Mouse (Mus musculus): ENCODE measurements at regions not wholly inside any gene's neighbourhood (a gene's known extent, or its start where the extent isn't known, plus 50 kb on each side); places are given as distances from the start of the nearest gene placed in this dataset.

DNA sequence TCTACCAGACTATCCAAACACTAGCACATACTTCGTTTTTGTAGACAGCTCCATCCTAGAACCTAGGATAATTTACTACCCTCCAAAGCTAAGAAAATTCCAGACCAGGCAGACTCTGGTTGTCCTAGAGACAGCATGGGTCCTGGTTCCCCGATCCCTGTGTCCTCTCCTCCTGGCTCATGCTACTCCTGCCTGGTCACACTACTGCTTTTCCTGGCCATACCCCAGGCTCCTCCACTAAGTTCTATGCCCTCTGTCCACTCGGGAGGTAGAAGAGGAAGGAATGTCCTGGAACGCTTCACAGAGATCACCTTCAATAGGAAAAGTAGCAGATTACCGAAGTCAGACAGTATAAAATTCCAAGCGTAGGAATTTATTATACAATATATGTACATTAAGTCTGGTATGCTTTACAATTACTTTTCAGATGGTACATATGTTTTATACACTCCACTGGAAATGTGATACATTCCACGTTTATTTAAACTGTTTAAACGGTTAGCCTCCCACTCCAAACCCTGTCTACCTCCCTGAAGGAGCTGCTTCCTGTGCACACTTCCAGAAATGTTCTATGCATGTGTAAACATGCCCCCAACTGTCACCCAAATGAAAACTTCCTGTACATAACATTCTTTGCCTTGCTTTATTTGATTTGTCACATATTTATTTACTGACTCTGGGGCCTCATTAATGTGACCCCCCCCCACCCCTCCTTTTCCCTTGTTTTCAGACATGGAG, 151.6 kb downstream of the Adamts15 start:
- no peak for DNase-seq

DNA sequence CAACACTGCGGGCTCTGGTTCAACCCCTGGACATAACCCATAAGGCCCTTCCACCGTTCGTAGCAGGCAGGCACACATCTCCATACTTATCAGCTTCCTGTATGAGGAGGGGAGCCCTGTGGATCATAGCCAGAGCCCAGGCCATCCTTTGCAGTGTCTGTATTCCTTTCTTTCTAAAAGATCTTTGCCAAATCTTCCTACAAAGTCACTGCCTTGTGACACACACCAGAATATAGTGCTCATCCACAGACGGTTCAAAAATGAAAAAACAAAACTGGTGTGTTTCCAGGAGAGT, 152.9 kb downstream of the Adamts15 start:
- DNase-seq = no peak

DNA sequence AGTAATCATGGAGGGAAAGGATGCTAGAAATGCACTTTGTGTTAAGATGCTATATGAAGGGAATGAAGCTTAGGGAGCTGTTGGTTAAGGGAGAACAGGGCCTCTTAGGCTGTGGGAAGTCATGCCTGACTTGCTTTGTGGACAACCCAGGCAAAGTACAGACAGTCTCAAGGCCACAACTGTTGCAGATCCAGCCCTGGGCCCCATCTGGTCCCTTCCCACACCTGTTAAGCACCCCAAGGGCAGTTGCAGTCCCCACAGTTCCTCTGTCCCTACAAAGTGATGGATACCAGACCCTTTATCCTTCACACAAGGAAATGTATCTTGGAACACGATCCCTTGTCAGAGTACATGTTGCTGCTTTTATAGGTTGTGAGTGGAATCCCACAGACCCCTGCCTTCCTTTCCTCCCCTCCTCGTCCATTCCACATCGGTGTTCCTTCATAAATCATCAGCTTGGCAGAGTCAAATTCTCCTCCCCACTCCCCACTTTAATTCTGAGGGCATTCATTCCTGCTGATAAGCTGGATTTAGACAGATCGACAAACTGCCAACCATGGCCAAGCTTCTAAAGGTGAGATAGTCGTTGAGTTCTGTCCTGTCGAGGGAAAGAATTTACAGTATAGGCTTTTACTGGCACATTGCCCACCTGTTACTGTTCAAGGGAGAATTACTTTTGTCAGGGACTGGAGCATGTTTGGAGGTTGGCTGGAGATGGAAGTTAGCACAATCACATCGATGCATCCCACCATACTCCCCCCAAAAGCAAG, 153.4 kb downstream of the Adamts15 start:
- no peak for DNase-seq

DNA sequence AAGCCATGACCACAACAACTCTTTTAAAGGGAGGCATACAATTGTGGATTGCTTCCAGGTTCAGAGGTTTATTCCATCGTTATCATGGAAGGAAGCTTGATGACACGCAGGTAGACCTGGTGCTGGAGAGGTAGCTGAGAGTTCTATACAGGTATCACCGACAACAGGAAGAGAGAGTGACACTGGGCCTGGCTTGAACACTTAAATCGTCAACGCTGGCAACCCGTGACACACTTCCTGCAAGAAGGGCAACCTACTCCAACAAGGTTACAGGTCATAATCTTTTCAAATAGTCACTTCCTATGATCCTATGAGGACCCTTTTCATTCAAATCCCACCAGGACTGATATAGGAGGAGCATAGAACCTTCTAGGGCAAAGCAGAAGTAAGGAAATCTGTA, 155.6 kb downstream of the Adamts15 start:
- DNase-seq = no peak

DNA sequence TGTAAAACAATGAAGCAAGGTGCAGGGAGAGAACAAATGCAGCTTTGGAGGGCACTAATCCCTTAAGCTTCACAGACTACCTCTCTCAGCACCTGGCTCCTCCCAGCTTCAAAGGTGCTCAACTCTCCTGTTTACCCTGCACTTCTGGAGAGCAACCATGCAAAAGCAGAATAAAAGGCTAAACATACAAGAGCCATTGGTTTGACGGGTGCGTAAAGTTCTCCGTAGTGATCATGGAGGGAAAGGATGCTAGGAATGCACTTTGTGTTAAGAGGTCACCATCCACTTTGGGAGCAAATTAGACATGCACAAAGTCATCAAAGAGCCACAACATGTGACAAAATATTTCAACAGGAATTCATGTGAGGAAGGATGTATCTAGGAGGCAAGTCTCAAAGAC, 156.1 kb downstream of the Adamts15 start:
- DNase-seq = no peak

DNA sequence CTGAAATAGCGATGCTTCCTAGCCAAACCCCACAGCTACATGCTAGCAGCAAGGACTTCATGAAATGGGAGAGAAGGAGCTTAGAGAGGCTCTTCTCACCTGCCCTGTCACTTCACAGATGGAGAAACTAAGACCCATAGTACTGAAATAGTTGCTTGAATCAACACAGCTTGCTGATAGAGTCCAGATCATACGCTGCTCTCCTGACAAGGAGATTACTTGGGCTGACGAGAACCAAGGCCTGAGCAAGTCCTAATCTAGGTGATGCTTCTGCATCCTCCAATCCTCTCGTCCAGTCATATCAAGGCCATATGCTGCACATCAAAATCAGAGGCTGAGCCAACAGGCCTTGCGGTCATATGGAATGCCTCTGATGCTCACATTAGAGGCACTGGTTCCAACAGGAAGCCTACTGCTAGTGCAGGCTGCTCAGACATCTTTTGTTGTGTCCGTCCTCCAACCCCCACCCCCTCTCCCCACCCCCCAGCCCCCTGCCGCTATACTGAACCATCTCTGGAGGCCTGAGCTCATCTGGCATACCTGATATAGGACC, 157.2 kb downstream of the Adamts15 start:
- no peak for DNase-seq

DNA sequence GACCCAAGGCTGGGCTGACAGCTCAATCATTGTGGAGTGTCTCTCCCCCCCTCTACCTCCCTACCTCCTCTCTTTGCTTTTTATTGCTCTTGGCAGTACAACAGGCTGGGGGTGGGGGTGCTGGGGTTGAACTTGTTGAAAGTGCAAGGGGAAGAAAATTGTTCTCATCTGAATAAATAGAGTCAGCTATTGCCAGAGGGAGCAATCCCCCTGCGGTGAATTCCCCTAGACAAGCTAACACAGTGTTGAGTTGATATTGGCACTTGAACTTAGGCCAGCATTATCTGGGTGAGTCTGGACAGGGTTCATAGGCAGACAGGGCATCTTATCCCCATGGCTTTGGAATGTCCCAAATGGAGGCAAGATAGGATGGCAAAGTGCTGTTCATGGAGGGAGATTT, 159.3 kb downstream of the Adamts15 start:
- no peak for DNase-seq

DNA sequence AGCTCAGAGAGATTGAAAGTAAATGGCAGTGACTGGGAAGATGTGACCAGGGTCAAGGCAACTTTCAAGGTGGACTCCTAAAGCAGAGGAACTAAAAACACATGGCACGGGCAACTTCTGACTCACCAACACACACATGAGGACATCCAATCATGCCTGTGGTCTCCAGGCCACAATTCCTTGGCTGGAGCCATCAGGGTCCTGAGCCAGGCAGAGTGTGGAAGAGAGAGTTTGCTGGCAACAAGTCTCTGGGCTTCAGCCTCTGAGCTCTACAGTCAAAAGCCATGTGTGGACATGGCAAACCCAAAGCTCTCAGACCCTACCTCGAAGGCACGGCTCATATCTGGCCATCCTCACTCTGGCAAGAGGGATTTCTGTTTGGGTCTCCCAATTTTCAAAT, 164.1 kb downstream of the Adamts15 start:
- no peak for DNase-seq

DNA sequence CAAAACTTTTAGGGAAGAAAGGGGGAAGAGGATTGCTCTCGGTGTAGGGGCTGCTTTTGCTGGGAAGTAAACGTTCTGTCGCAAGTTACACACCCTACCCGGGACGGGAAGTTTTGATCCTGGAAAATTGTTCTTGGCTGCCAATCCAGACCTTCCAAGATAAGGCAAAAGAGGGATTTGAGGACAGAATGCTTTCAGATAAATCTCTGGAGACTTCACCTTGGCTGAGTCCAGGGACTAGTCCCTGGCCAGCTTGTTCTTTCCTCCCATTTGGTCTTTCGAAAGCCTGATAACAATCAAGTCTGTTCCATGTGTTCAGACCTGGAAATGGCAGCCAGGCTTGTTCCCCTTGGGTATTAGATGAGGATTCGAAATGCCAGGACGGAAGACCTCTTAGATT, 164.8 kb downstream of the Adamts15 start:
- DNase-seq = no peak

DNA sequence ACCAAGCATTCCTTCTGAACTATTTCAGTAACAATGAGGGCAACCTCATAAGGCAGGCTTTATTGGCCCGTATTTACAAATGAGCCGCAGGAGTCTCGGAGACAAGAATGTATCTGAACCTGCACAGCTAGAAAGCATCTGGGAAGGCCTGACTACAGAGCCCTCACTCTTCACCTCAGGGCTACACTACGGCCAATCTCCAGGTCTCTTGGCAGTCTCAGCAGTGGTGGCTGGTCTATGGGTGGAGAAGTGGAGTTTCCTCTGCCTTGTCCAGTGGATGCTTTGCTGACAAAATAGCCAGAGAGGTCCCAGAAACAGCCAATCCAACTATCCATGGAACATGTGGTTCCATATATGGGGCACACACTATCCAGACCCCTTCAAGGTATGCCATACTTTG, 165.5 kb downstream of the Adamts15 start:
- DNase-seq = no peak

DNA sequence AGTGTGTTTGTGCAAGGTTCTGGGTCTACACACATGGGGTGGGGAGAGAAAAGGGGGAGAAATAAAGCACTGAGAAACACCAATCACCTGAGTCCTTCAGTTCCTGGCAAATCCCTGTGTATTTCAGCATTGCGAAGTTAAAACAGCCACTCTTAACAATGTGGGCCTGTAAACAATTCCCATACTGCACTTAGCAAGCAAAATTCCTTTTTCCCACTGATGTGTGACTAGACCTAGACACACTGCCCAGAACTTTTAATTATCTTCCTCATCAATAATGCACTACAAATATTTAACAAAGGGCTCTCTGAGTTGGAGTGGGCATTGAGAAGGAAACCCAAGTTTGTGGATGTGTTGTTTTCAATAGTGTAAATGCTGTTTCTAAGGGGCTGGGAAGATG, 166.7 kb downstream of the Adamts15 start:
- no peak for DNase-seq

DNA sequence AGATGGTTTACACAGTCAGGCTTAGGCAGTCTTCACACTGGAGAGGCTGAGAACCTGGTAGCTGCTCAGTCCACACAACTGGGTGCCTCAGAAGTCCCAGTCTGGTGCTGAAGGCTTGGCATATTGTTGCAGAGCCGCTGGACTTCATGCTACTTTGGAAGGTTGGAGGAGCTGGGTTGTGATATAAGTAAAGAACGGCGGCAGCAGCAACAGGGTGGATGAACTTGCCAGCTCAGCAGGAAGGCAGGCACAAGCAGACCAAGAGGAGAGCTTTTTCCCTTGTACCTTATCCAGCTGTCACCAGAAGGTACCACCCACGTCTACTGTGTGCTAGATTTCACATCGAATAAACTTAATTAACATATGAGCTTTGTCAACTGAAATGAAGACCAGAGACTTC, 167.4 kb downstream of the Adamts15 start:
- no peak for DNase-seq

DNA sequence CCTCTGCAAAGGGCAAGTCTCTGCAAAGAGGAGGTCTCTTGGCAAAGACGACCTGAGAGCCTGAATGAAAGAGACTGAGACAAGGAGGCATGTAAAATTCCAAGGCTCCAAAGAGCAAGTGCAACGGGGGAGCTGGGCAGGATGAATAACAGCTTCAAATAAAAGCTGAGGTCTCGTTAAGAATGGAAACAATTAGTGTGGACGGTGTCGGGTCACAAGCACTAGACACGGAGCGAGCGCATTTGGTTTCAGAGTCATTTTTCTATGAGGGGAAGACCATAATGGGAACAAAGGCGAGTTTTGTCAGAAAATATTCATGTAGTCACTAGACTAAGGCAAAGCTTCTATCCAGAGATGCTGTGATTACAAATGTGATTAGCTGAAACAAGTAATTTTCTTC, 178.8 kb downstream of the Adamts15 start:
- DNase-seq = no peak

DNA sequence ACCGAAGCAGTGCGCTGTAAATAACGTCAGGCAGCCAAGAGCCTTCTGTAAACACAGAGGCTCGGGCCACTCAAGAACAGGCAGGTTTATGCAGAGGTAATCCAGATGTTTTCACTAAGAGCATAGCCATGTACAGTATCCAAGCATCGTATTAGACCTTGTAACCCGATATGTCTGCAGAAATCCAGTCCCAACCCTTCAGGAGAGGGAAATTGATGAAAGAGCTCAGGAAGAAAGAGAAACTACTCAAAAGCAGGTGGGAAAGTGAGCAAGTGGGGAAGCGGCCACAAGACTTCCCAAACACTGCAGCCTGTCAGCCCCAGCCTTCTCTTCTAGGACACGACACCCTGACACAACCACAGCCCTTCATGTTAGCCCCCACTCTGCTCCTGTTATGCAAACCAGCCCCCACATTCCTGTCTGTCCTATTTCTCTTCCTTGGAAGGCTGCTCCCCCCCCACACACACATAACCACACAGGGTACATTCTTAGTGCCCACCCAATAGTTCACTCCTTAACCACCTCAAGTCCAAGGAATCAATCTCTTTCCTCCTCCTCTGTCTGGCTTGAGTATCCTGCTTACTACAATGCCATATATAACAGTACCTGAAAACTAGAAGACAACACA, 179.7 kb downstream of the Adamts15 start:
- no peak for DNase-seq

DNA sequence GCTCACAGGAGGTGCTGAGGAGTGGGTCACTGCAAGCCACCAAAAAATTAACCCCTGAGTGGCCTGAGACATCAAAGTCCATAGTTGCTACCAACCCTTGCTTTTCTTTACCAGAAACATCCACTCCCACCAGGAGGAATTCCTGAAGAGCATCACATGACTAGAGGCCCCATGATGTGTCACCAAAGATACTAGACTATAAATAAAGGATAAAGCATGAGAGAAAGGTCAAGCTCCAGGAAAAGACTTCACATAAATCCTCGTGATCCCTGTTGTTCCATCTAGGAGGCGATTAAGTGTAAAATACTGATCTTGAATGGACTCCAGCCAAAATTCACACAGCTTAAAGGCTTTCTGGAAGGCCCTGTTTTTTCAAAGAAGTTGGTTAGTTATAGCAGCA, 190.6 kb downstream of the Adamts15 start:
- no peak for DNase-seq

DNA sequence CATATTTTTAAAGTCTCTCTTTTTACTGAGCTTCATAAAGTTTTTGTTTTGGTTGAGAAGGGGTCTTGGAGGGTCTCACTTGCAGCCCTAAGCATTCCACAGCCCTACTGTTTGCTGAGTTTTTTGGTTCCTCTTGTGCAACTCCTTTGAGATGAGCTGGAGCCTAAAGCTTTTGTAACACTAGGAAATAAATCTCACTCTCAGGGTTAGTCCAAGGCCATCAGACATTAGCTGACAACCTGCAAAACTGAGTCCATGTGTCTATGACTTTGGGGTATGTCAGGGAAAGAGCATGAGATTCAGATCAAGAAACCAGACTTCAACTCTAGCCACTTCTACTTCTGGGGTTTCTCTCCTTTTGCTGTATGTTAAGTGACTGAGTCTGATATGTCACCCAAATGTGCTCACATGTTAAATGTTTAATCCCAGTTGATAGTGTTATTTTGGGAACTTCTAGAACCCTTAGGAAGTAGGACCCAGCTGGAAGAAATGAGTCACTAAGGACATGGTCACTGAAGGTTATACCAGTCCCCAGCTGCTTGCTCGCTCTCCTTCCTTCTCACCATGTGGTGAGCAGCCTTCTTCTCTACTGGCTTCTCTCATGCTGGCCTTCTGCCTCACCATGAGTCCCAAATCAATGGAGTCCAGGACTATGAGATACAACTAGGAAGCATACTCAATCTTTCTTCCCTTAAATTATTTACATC, 198.7 kb downstream of the Adamts15 start:
- no peak for DNase-seq

DNA sequence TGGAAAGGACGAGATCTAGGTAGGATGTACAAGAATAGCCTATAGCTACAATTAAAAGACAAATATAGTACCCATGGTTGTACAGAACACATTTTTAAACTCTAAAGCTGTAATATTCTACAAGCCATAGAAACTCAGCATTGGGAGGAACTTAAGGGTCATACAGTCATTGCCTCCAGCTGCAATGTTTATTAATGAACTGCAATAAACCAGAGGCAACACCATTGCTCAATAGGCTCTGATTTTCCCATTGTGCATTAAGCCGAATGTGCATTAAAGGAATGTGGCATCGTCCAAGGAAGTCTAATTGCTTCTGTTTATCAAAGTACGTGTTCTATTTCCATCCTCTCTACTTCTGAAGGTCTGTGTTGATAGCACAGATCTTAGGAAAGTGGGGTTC, 200.4 kb downstream of the Adamts15 start:
- no peak for DNase-seq

DNA sequence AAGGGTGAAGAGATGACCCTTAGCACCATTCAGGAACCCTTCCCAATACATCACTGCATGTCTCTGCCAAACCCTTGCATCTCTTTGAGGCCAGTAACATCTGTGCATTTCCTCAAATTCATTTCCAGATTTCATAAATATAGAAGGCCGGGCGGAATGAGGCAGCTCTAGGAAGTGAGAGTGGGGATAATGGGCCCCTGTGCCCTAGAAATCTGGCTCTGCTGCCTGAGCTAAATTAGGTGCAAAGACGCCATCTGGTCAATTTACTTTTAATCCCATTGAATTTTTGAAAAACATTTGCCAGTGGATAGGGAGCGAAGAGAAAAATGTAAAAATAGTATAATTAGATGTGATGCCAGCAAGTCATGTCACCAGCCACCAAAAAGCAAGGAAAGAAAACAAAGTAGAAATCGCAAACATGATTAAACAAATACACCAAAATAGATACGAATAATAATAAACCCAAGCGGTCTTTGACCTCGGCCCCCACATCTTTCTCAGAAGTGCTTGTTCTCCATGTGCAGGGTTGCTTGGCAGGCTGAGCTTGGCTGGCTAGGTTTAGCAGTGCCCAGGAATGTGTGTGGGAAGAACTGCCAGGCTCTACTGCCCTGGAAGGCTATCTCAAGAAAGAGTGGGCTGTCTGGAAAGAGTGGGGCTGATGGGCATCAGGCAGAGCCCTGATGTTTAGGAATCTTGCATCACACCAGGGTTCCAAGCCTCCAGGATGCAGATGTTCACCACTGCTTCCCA, 205.7 kb downstream of the Adamts15 start:
- no peak for DNase-seq

DNA sequence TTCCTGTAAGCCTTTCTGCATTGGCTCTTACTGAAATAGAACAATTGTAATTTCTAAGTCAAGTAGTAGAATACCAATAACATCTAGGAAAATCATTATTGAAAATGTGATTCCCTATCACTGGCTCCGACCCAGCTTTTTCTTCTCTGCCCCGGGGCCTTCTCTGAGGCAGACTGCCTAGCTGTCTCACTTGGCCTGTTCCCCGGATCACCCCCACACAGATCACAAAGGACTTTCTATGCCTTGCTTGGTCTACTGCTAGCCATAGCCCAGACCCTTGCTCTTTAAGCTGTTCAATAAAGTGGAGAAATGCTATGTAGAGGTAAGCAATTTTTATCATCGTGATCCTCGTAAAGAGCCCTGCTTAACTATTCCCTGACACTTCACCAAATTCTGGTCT, 212.1 kb downstream of the Adamts15 start:
- DNase-seq = no peak

DNA sequence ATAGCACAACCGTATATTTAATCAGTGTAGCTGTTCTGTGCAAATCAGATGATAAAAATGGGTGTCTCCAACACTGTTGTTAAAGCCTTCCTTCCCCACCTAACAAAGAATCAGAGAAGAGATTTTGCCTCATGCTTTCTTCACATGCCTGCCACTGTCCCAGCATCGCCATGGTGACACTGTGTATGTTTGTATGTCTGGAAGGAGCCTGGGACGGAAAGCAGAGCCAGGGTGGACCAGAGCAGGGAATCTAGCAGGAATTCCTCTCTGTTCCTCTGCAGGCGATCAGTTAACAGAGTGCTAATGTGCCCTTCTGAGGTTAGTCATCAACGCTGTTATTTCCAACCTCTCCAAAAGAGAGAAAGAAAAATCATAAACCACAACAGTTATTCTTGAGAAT, 222.4 kb downstream of the Adamts15 start:
- DNase-seq = peak; percentile 16

DNA sequence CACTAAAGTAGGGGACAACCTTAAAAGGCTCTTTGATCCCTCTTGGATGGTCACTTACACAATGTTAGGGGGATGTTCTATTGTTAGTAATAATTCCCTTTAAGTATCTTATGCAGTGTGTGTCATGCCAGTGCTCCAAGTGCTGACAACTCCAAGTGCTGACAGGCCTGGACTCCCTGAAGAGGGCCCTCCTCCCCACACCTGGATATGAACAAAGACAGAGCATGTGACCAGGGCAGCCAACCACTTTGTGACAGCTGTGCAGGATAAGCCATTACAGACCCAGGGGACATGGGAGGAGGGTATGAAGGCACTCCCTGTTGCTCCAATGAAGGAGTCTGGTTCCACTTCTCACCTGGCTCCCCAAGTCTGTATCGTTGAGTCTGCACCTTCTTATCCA, 224.7 kb downstream of the Adamts15 start:
- no peak for DNase-seq

DNA sequence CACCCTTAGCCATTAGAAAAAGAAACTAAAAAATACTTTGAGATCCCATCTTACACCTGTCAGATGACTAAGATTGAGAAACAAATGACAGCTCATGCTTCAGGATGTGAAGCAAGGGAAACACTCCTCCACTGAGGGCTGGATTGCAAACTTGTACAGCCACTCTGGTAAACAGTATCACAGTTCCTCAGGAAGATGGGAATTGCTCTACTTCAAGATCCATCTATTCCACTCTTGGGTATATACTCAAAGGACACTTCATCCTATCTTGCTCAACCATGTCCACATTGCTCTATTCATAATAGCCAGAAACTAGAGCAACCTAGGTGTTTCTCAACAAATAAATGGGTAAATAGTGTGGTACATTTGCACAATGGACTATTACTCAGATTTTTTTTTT, 241.2 kb downstream of the Snx19 start:
- DNase-seq = no peak
